Mouse (Mus musculus): ENCODE results near the gene Vmn1r90.

Gene Vmn1r90

DNA sequence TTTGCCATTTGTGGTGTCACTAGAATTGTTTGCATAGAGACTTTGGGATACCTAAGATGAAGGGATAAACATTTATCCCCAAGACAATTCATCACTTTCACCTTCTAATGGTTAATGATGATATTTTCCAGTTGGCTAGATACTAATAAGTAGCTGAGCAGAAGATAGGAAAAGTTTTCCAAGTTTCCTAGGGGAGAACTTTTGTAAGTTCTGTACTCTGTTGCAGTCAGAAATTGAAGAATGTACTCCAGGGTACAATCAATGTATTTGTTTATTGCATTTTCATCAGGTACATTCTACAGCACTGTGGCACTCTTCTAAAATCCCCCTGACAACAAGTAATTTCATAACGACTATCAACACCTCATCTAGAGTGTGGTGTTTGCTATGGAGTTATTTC lies at the start of gene Vmn1r90:
Gene Vmn1r90, minus strand, starts transcription at position 101 of the 400 bp plus-strand sequence.
- no peak for DNase-seq (ENCODE audit: low read depth)

DNA sequence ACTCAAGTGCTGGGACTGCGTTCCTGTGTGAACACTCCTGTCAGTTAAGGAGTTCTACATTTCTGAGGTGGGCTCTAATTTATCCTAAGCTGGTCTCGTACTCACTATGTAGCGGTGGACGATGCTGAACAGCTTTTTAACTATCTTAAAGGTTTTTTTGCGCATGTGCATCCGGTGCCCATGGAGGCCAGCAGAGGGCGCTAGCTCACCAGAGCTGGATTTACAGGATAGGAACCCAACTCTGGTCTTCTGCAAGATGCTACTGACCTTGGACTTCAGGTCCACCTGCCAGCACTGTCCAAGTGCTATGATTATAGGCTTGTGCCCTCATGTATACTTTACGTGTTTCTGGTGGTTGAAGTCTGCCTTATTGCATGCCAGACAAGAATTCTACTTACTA lies 29.7 kb upstream of the Vmn1r90 start:
- DNase-seq (ENCODE audit: low read depth): peak; percentile 4

DNA sequence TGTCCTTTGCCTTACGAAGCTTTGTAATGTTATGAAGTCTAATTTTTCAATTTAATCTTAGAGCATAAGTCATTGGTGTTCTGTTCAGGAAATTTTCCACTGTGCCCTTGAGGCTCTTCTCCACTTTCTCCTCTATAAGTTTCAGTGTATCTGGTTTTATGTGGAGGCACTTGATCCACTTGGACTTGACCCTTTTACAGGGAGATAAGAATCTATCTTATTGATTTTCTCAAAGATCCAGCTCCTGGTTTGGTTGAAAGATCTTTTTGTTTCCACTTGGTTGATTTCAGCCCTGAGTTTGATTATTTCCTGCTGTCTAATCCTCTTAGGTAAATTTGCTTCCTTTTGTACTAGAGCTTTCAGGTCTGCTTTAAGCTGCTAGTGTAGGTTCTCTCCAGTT lies 11.0 kb downstream of the Vmn1r90 start:
- DNase-seq (ENCODE audit: low read depth): no peak

DNA sequence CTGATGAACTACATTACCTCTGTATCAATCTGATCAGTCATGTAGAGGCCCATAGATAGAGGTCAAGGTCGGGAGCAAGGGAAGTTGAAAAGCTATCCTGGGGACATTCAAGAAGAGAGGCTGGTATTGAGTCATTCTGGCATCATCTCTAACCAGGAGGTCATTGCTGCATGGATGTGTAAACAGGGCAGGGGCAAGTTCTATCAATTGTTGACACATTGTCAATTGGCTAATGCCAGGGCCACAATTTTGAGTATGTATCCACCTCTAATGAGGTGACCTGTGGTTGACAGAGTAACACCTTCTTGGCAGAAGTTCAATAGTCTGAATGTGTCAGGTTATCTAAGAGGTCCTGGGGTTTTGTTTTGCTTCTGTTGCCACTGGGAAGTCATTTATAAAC lies 38.0 kb downstream of the Vmn1r90 start:
- DNase-seq (ENCODE audit: low read depth): no peak

DNA sequence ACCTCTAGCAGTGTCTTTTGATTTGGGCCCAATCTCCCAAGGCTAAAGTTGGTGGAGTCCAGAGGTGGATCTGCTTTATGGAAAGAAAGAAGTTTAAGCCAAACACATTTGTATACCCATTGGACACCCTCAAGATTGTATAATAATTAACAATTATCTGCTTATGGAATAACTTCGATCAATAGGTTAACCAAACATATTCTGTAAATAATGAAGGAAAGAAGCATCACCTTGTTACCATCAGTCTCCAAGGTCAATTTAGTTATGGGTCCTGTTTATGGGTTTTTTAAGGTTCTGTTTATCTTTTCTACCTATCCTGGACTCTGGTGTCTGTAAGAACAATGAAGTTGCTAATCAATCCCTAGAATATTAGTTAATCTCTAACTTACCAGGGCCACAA lies 40.7 kb downstream of the Vmn1r90 start:
- DNase-seq (ENCODE audit: low read depth): no peak

DNA sequence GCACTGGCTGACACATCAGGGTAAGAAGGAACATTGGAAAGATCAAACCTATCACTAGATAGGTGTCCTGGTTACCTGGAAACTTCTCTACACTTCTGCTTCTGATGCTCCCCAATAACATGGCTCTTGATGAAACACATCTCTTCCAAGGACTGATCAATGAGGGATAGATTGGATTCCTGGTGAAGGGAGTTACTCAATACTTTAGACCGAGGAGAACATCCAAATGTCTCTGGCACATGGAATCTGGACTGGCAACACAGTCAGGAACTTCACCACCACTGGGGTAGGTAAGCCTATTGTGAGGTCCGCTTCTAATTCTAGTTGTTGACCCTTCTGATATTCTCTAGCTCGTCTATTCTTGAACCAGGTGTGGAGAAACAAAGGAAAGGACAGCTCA lies 45.0 kb downstream of the Vmn1r90 start:
- DNase-seq (ENCODE audit: low read depth): no peak
